ENCODE assay signal across 16 mouse cellular contexts in the genomic region with DNA sequence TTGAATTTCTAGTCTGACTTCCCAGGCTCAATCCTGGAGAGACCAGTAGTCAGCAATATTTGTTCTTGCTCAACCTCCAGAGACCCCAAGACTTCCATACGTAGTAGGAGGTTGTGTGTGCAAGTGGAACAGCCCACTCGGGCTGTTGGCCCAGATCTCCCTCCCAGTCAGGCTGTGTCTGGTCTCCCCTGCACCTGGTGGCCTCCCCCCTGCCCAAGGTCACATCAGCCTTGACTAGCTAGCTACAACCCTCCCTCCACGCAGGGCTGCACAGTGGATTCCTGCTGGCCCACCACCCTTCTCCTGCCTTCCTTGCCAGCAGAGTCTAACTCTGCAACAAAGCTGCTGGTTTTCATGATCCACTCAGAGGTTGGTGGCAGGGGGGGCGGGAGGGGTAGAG. TPM values are rescaled to one million over a fixed set of nuclear protein-coding genes. Genes with fewer than 3 reads are reported as not detected.
DNase-seq lines count a peak whose midpoint lies in the region; ATAC-seq and TF ChIP-seq lines count a peak whose summit lies in the region.
"Had no signal": no experiment of that assay in that cellular context is flagged by ENCODE, and none has a peak within 500 bp of the region (broad histone marks: within the 10 kb centered on the region; RNA-seq: fewer than 3 reads in every experiment).

No protein-coding gene starts in this region.

- peak; percentile 40; the same call in 1 of the 2 replicates for ATAC-seq in midbrain, embryonic 11.5 days (ENCODE audit: low FRiP score)
- no peak for ATAC-seq in midbrain, embryonic 15.5 days (replicated peaks)
- no peak for ATAC-seq in limb, embryonic 14.5 days (ENCODE audit: low FRiP score, low read depth)
- ATAC-seq: forebrain, postnatal 0 days; liver, embryonic 12.5 days had no signal

- intact Hi-C loops in gastrocnemius, postnatal 14 days (cut with DNase I; ENCODE audit: low total_unique reads): no loop called here
- intact Hi-C loops in gastrocnemius, postnatal 36 days (cut with DNase I): no loop called here

- no peaks in the 10 kb centered on the region; the same call in 1 of the 2 replicates for H3K27me3 ChIP-seq in kidney, adult 2 months (replicated peaks; ENCODE audit: control insufficient read depth, insufficient read depth, low read length)
- no peaks in the 10 kb centered on the region for H3K27me3 ChIP-seq in midbrain, embryonic 11.5 days (ENCODE audit: control insufficient read depth, insufficient read depth, low read length)
- H3K27me3 ChIP-seq in midbrain, embryonic 15.5 days (replicated peaks): no peaks in the 10 kb centered on the region
- H3K27me3 ChIP-seq in limb, embryonic 14.5 days (ENCODE audit: control insufficient read depth, insufficient read depth, low read length): no peaks in the 10 kb centered on the region
- H3K27me3 ChIP-seq: embryonic facial prominence, embryonic 13.5 days; liver, embryonic 12.5 days; megakaryocyte, embryonic 14.5 days had no signal

- no peak for TF ChIP-seq CTCF in kidney, adult 2 months (conservative IDR thresholded peaks at IDR 0.05; ENCODE audit: insufficient read depth, insufficient read length, low read depth, low read length)

- H3K9me3 ChIP-seq in midbrain, embryonic 11.5 days (ENCODE audit: control insufficient read depth, low read length): no peaks in the 10 kb centered on the region
- no peaks in the 10 kb centered on the region for H3K9me3 ChIP-seq in midbrain, embryonic 15.5 days
- H3K9me3 ChIP-seq in limb, embryonic 14.5 days (ENCODE audit: control insufficient read depth, low read length): no peaks in the 10 kb centered on the region
- H3K9me3 ChIP-seq: embryonic facial prominence, embryonic 13.5 days; liver, embryonic 12.5 days; megakaryocyte, embryonic 14.5 days had no signal

- peak; percentile 12 for DNase-seq in gastrocnemius, postnatal 14 days
- no peak for DNase-seq in gastrocnemius, postnatal 36 days
- DNase-seq in kidney, adult 2 months: no peak
- no peak for DNase-seq in kidney, adult 9 months
- no peak for DNase-seq in midbrain, embryonic 11.5 days (ENCODE audit: low spot score, missing footprints)
- DNase-seq in limb, embryonic 14.5 days (ENCODE audit: low spot score): no peak
- DNase-seq in cerebellum, adult 18-20 months: no peak
- DNase-seq: cerebellum, postnatal 14 days; forebrain, postnatal 0 days; heart, adult 18-20 months; kidney, postnatal 36 days had no signal

- no peak overlapping the region for H3K9ac ChIP-seq in midbrain, embryonic 11.5 days (ENCODE audit: low read length)
- no peak overlapping the region for H3K9ac ChIP-seq in midbrain, embryonic 15.5 days
- H3K9ac ChIP-seq in limb, embryonic 14.5 days (ENCODE audit: low read depth, low read length, severe bottlenecking): no peak overlapping the region
- H3K9ac ChIP-seq: embryonic facial prominence, embryonic 13.5 days; forebrain, postnatal 0 days; liver, embryonic 12.5 days had no signal

- no peak overlapping the region for H3K4me3 ChIP-seq in kidney, adult 2 months (ENCODE audit: insufficient read depth, low read depth, low read length)
- no peak overlapping the region for H3K4me3 ChIP-seq in midbrain, embryonic 11.5 days (ENCODE audit: low read depth, low read length)
- H3K4me3 ChIP-seq in midbrain, embryonic 15.5 days: no peak overlapping the region
- no peak overlapping the region for H3K4me3 ChIP-seq in limb, embryonic 14.5 days (replicated peaks; ENCODE audit: low read length)
- H3K4me3 ChIP-seq: embryonic facial prominence, embryonic 13.5 days; left cerebral cortex, adult 2 months; liver, embryonic 12.5 days; megakaryocyte, embryonic 14.5 days had no signal

- no peak overlapping the region for H3K4me2 ChIP-seq in midbrain, embryonic 11.5 days
- H3K4me2 ChIP-seq in midbrain, embryonic 15.5 days: no peak overlapping the region
- H3K4me2 ChIP-seq in limb, embryonic 14.5 days (replicated peaks; ENCODE audit: low read depth, low read length, severe bottlenecking): no peak overlapping the region
- H3K4me2 ChIP-seq: embryonic facial prominence, embryonic 13.5 days; liver, embryonic 12.5 days had no signal

- H3K4me1 ChIP-seq in kidney, adult 2 months (ENCODE audit: control insufficient read depth, insufficient read depth, low read length): no peaks in the 10 kb centered on the region
- no peaks in the 10 kb centered on the region for H3K4me1 ChIP-seq in midbrain, embryonic 11.5 days (ENCODE audit: control insufficient read depth, insufficient read depth, low read length)
- no peaks in the 10 kb centered on the region for H3K4me1 ChIP-seq in midbrain, embryonic 15.5 days
- peaks cover 4% of the 10 kb centered on the region; the same call in 1 of the 2 replicates for H3K4me1 ChIP-seq in limb, embryonic 14.5 days (ENCODE audit: control insufficient read depth, insufficient read depth, low read length)
- H3K4me1 ChIP-seq: liver, embryonic 12.5 days; megakaryocyte, embryonic 14.5 days had no signal

- 60% methylated on average over 4 of the region's 4 CpGs for WGBS in kidney, adult 2 months
- 73% methylated on average over 4 of the region's 4 CpGs for WGBS in midbrain, embryonic 11.5 days
- 67% methylated on average over 4 of the region's 4 CpGs for WGBS in midbrain, embryonic 15.5 days
- 64% methylated on average over 4 of the region's 4 CpGs for WGBS in limb, embryonic 14.5 days

- TF ChIP-seq POLR2A in kidney, adult 2 months (IDR thresholded peaks at IDR 0.05; ENCODE audit: low read depth, low read length): no peak
- no peak for TF ChIP-seq POLR2A in limb, embryonic 14.5 days (IDR thresholded peaks at IDR 0.05; ENCODE audit: borderline replicate concordance, extremely low read depth, insufficient read depth, insufficient read length)

- peaks cover 4% of the 10 kb centered on the region for H3K36me3 ChIP-seq in kidney, adult 2 months (ENCODE audit: control insufficient read depth, insufficient read depth, low read length)
- H3K36me3 ChIP-seq in midbrain, embryonic 11.5 days (ENCODE audit: control insufficient read depth, insufficient read depth, low read length): 0 out of 2 replicates have a peak, but pooled peaks cover 2% of the 10 kb centered on the region
- no peaks in the 10 kb centered on the region for H3K36me3 ChIP-seq in midbrain, embryonic 15.5 days (replicated peaks)
- peaks cover 16% of the 10 kb centered on the region for H3K36me3 ChIP-seq in limb, embryonic 14.5 days (ENCODE audit: control insufficient read depth, insufficient read depth, low read length)

- peak overlapping the region; percentile 4 for H3K27ac ChIP-seq in kidney, adult 2 months (ENCODE audit: insufficient read depth, low read depth, low read length)
- H3K27ac ChIP-seq in midbrain, embryonic 11.5 days (ENCODE audit: low read depth, low read length): no peak overlapping the region
- H3K27ac ChIP-seq in midbrain, embryonic 15.5 days: no peak overlapping the region
- H3K27ac ChIP-seq in limb, embryonic 14.5 days (replicated peaks; ENCODE audit: low read depth, low read length): peak overlapping the region; percentile 55; the same call in 1 of the 2 replicates
- H3K27ac ChIP-seq: embryonic facial prominence, embryonic 13.5 days; left cerebral cortex, adult 2 months; liver, embryonic 12.5 days had no signal

RNA-seq across cellular contexts. Expression of a gene that starts 12.4 kb away (rescaled TPM):
- 10 to 100 TPM; 34.2 to 39.6 TPM for total RNA-seq in gastrocnemius, postnatal 14 days (2021)
- 10 to 100 TPM; 15.2 to 16.0 TPM for total RNA-seq in gastrocnemius, postnatal 36 days (2021)
- polyA plus RNA-seq in kidney, adult 2 months (2012; rRNA removed): 302 and 308 TPM in 2 replicates
- 14.5 and 17.2 TPM in 2 replicates for polyA plus RNA-seq in midbrain, embryonic 11.5 days (2014; fragmentation: Nextera tagmentation; extraction: Ambion mirVana)
- 10.1 and 11.6 TPM in 2 replicates for polyA plus RNA-seq in midbrain, embryonic 15.5 days (2015; fragmentation: Nextera tagmentation; extraction: Ambion mirVana)
- 112 and 145 TPM in 2 replicates for polyA plus RNA-seq in limb, embryonic 14.5 days (2012; rRNA removed)
- polyA plus RNA-seq in limb, embryonic 14.5 days (2014; fragmentation: Nextera tagmentation; extraction: Ambion mirVana): 164 and 177 TPM in 2 replicates

Comparison
In these comparisons a context has a peak if more than half of its experiments do, and no peak if none do; other contexts are left out.
1. H3K27ac ChIP-seq: peak in kidney, adult 2 months (single experiment) and limb, embryonic 14.5 days (single experiment); none in midbrain, embryonic 11.5 days (single experiment) and midbrain, embryonic 15.5 days (single experiment).